ENCODE assay signal across 9 mouse cellular contexts in the genomic region with DNA sequence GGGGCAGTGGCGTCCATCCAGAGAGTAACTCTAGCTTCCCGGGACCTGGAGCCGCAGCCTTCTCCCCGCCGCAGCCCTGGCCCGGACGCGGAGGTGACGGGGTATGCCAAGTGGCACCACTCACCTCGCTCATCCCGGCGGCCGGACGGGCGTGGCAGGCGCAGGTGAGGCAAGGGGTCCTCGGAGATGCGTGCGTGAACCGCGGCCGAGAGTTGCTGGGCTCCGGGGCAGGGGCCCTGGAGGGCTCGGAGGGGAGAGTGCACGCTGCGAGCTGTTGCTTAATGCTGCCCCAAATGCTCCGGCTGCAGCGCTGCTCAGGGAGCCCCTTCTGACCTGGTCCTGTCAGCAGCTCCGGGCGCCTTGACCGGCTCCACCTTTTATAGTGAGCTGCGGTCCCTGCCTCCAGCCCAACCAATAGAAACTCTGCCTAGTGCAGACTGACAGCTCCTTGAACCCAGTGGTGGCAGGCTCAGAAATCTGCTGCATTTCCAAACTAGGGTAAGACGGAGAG. TPM values are rescaled to one million over a fixed set of nuclear protein-coding genes. Genes with fewer than 3 reads are reported as not detected.
DNase-seq lines count a peak whose midpoint lies in the region; ATAC-seq and TF ChIP-seq lines count a peak whose summit lies in the region.
"Had no signal": no experiment of that assay in that cellular context is flagged by ENCODE, and none has a peak within 500 bp of the region (broad histone marks: within the 10 kb centered on the region; RNA-seq: fewer than 3 reads in every experiment).

A gene (minus strand): TSS at position 382 of the 511 bp plus-strand sequence.

- H3K36me3 ChIP-seq in E14TG2a.4 (ENCODE audit: insufficient read depth, low read length), result no peaks in the 10 kb centered on the region
- no peaks in the 10 kb centered on the region for H3K36me3 ChIP-seq in forebrain, postnatal 0 days (ENCODE audit: insufficient read depth)
- H3K36me3 ChIP-seq in liver, postnatal 0 days (replicated peaks; ENCODE audit: insufficient read depth, low read length), result no peaks in the 10 kb centered on the region
- no peaks in the 10 kb centered on the region for H3K36me3 ChIP-seq in neural tube, embryonic 14.5 days (ENCODE audit: control insufficient read depth, insufficient read depth, low read length)

- TF ChIP-seq CTCF in E14TG2a.4 (conservative IDR thresholded peaks at IDR 0.05; ENCODE audit: low read length), result no peak
- peak; percentile 3; the same call in 1 of the 2 replicates for TF ChIP-seq CTCF in forebrain, postnatal 0 days (IDR thresholded peaks at IDR 0.05; ENCODE audit: low read depth)
- TF ChIP-seq CTCF in layer of hippocampus, adult 2 months (conservative IDR thresholded peaks at IDR 0.05), result no peak
- TF ChIP-seq CTCF in liver, postnatal 0 days (IDR thresholded peaks at IDR 0.05; ENCODE audit: low read depth), result no peak

- peaks cover 14% of the 10 kb centered on the region for H3K4me1 ChIP-seq in E14TG2a.4 (replicated peaks; ENCODE audit: low read depth, low read length)
- peaks cover 10% of the 10 kb centered on the region; the same call in 1 of the 2 replicates for H3K4me1 ChIP-seq in forebrain, postnatal 0 days (ENCODE audit: insufficient read depth)
- H3K4me1 ChIP-seq in liver, postnatal 0 days (ENCODE audit: insufficient read depth), result peaks cover 8% of the 10 kb centered on the region; the same call in 1 of the 2 replicates
- H3K4me1 ChIP-seq in neural tube, embryonic 14.5 days (ENCODE audit: control insufficient read depth, insufficient read depth, low read length), result peaks cover 19% of the 10 kb centered on the region

- H3K4me3 ChIP-seq in E14TG2a.4 (replicated peaks; ENCODE audit: low read length), result peak within 1 kb of the TSS; percentile 87
- H3K4me3 ChIP-seq in forebrain, postnatal 0 days (ENCODE audit: low read depth, low read length), result peak within 1 kb of the TSS; percentile 56
- peak within 1 kb of the TSS; percentile 62 for H3K4me3 ChIP-seq in layer of hippocampus, adult 2 months
- peak within 1 kb of the TSS; percentile 57 for H3K4me3 ChIP-seq in liver, postnatal 0 days (ENCODE audit: low read depth, low read length)
- H3K4me3 ChIP-seq in neural tube, embryonic 14.5 days (ENCODE audit: low read depth, low read length), result peak within 1 kb of the TSS; percentile 49

- no peaks in the 10 kb centered on the region for H3K9me3 ChIP-seq in E14TG2a.4 (ENCODE audit: low read length)
- no peaks in the 10 kb centered on the region for H3K9me3 ChIP-seq in forebrain, postnatal 0 days (ENCODE audit: low read length)
- no peaks in the 10 kb centered on the region for H3K9me3 ChIP-seq in liver, postnatal 0 days (ENCODE audit: low read length)
- no peaks in the 10 kb centered on the region for H3K9me3 ChIP-seq in neural tube, embryonic 14.5 days (ENCODE audit: control insufficient read depth, low read length)

- peak within 1 kb of the TSS; percentile 56 for H3K9ac ChIP-seq in forebrain, postnatal 0 days
- H3K9ac ChIP-seq in liver, postnatal 0 days (replicated peaks), result peak within 1 kb of the TSS; percentile 39
- peak within 1 kb of the TSS; percentile 57 for H3K9ac ChIP-seq in neural tube, embryonic 14.5 days (replicated peaks; ENCODE audit: low read depth, low read length)

- DNase-seq in cerebellum, adult 11 months, result peak; percentile 21
- peak; percentile 62 for DNase-seq in forebrain, postnatal 0 days
- DNase-seq in heart, postnatal 36 days, result peak; percentile 69 to 78
- peak in 1 of 2 experiments; percentile 36 for DNase-seq in layer of hippocampus, adult 2 months (ENCODE audit: low spot score in 2 of 2)
- peak; percentile 60 for DNase-seq in liver, postnatal 0 days
- peak; percentile 75 for DNase-seq in yolk sac, embryonic 10.5 days (ENCODE audit: low spot score)

- intact Hi-C loops in heart, postnatal 36 days (cut with DNase I), result loop anchor here (2.0 kb wide), 2 partner anchors 25 to 31 kb away; no protein-coding TSS in a partner anchor

- peaks cover 58% of the 10 kb centered on the region for H3K27me3 ChIP-seq in E14TG2a.4 (ENCODE audit: insufficient read depth, low read length)
- peaks cover 31% of the 10 kb centered on the region for H3K27me3 ChIP-seq in forebrain, postnatal 0 days (ENCODE audit: insufficient read depth, low read length)
- H3K27me3 ChIP-seq in liver, postnatal 0 days (ENCODE audit: insufficient read depth, low read length), result peaks cover 21% of the 10 kb centered on the region
- H3K27me3 ChIP-seq in neural tube, embryonic 14.5 days (ENCODE audit: control insufficient read depth, insufficient read depth, low read length), result peaks cover 5% of the 10 kb centered on the region; the same call in 1 of the 2 replicates

- H3K4me2 ChIP-seq in forebrain, postnatal 0 days (ENCODE audit: low read depth), result peak within 1 kb of the TSS; percentile 100
- H3K4me2 ChIP-seq in liver, postnatal 0 days (ENCODE audit: low read depth, low read length), result peak within 1 kb of the TSS; percentile 77
- H3K4me2 ChIP-seq in neural tube, embryonic 14.5 days (ENCODE audit: low read depth, low read length), result peak within 1 kb of the TSS; percentile 94

- ATAC-seq in forebrain, postnatal 0 days, result peak; percentile 92
- ATAC-seq in liver, postnatal 0 days, result peak; percentile 82
- ATAC-seq in neural tube, embryonic 14.5 days (ENCODE audit: low read depth), result peak; percentile 65

- no peak within 1 kb of the TSS for H3K27ac ChIP-seq in forebrain, postnatal 0 days (ENCODE audit: low read depth, low read length)
- H3K27ac ChIP-seq in layer of hippocampus, adult 2 months, result peak within 1 kb of the TSS; percentile 64
- H3K27ac ChIP-seq in liver, postnatal 0 days (ENCODE audit: low read depth), result no peak within 1 kb of the TSS
- no peak within 1 kb of the TSS for H3K27ac ChIP-seq in neural tube, embryonic 14.5 days (ENCODE audit: low read depth, low read length)

- TF ChIP-seq EP300 in liver, postnatal 0 days (IDR thresholded peaks at IDR 0.05; ENCODE audit: low read depth), result no peak

- 2% methylated on average over 33 of the region's 33 CpGs for WGBS in forebrain, postnatal 0 days
- WGBS in liver, postnatal 0 days (ENCODE audit: insufficient replicate concordance), result under 1% methylated on average over 32 of the region's 33 CpGs
- WGBS in neural tube, embryonic 14.5 days, result under 1% methylated on average over 33 of the region's 33 CpGs

RNA-seq across cellular contexts. Expression of the gene that starts here (rescaled TPM):
- total RNA-seq in forebrain, postnatal 0 days (2014; rRNA removed), result 12.3 and 16.2 TPM in 2 replicates
- 31.4 and 33.4 TPM in 2 replicates for polyA plus RNA-seq in forebrain, postnatal 0 days (2015; fragmentation: Nextera tagmentation; extraction: Ambion mirVana)
- 100 to 1,000 TPM; 222 to 295 TPM for total RNA-seq in heart, postnatal 36 days (2021)
- total RNA-seq in layer of hippocampus, adult 2 months (2021), result 10 to 100 TPM; 40.4 to 40.9 TPM
- 6.7 and 8.2 TPM in 2 replicates for polyA plus RNA-seq in liver, postnatal 0 days (2015; fragmentation: Nextera tagmentation; extraction: Ambion mirVana)
- 31.8 and 41.6 TPM in 2 replicates for polyA plus RNA-seq in neural tube, embryonic 14.5 days (2014; fragmentation: Nextera tagmentation; extraction: Ambion mirVana)
- total RNA-seq: MEL had no signal

Comparison
In these comparisons a context has a peak if more than half of its experiments do, and no peak if none do; other contexts are left out.
1. RNA of the gene that starts here (total RNA-seq): 222 to 295 TPM in heart, postnatal 36 days; 40.4 to 40.9 TPM in layer of hippocampus, adult 2 months and 12.3 to 16.2 TPM in forebrain, postnatal 0 days; every median in the first group is over 4 times any median in the second.
2. Peak in every context shown above with its lines, with median percentiles within 50 percentile points of each other: H3K4me3 ChIP-seq, ATAC-seq, H3K4me2 ChIP-seq and H3K9ac ChIP-seq.